Mouse (Mus musculus): ENCODE results near the gene Vmn2r36. TPM values are rescaled to one million over a fixed set of nuclear protein-coding genes. Genes with fewer than 3 reads are reported as not detected.

Vmn2r36 gene
- not detected in 2 replicates for polyA plus RNA-seq (2012; rRNA removed; ENCODE audit: low replicate concordance)

DNA sequence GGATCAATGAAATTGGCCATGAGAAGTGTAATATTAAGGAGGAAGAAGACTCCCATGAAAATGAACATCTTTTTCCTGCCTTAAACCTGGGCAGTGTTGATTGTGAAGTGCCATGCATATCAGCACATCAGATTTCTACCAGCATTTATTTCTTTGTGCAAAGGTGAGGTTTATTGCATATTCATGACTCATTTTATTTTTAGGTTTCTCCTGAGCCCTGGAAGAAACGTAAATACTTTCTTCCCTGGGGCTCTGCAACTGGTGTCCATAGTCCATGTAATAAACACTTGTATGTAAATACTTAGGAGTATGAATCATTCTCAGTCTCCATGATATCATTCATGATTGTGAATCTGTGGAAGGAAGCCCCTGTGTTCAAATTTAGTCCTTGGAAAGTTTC lies at the start of gene Vmn2r36:
TSS of gene Vmn2r36 (minus strand) at position 101 of the 400 bp plus-strand sequence.

Other genes with a start within 250 kb of the Vmn2r36 start
- not detected in 2 replicates for gene Vmn2r34, start 213.0 kb downstream of the Vmn2r36 start, polyA plus RNA-seq (2012; rRNA removed; ENCODE audit: low replicate concordance)
- not detected in 2 replicates for gene Vmn2r35, start 82.6 kb downstream of the Vmn2r36 start, polyA plus RNA-seq (2012; rRNA removed; ENCODE audit: low replicate concordance)

Data from mammary gland, adult 2 months (tissue).